Mouse (Mus musculus): ENCODE results near the gene Arhgef39.

DNA sequence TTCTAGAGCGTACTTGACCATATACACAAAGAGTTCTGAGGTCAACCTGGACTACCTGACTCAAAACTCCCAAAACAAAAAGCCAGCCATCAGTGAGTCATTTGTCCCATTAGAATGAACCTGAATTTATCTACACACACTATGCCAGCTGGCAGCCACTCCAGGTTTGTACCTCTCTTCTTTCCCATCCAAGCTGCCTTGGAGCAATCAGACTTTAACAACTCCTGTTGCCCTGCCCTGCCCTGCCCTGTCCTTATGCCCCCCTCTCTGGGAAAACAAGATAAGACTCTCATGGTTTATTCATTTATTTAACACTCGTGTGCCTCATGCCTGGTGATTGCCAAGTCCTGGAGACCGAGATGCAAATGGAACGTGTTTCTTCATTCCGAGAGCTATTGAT is 8.7 kb downstream of the Arhgef39 start:
- TF ChIP-seq CTCF (conservative IDR thresholded peaks at IDR 0.05; ENCODE audit: low read length) (no peak), POU5F1 (IDR thresholded peaks at IDR 0.05; ENCODE audit: borderline replicate concordance, low read length) (no peak)
